Mouse (Mus musculus): ENCODE data around the gene Gpr4. TPM values are rescaled to one million over a fixed set of nuclear protein-coding genes. Genes with fewer than 3 reads are reported as not detected.

The Gpr4 gene
- polyA plus RNA-seq, 1 experiment: 0.70 TPM

DNA sequence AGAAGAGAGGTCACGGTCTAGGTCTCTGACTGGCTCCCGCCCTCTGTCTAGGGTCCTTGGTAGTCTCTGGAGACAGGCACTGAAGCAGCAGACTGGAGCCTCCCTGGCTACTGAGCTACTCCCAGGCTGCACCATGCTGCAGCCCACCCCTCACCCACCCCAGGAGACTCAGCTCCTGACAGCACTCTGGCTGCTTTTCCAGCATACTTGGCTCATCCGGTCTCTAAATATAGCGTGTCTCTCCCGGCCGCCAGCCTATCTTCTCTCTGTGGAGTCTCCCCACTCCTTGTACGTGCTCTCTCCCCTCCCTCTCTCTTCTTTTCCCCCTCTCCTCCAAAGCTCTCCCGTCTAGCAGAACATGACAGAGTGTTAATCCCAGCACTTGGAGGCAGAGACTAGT is 42.2 kb upstream of the Gpr4 start:
- no peak overlapping the region for H3K27ac ChIP-seq (ENCODE audit: control insufficient read depth, insufficient read depth, low read depth, low read length, poor library complexity)
- peaks cover 2% of the 10 kb centered on the region; the same call in 1 of the 2 replicates for H3K4me1 ChIP-seq (ENCODE audit: control insufficient read depth, insufficient read depth, low read length)
- H3K4me3 ChIP-seq (replicated peaks; ENCODE audit: control insufficient read depth, low read depth, low read length): no peak overlapping the region
- TF ChIP-seq POLR2A (IDR thresholded peaks at IDR 0.05; ENCODE audit: borderline replicate concordance, control insufficient read depth, low read depth, low read length) (no peak), CTCF (IDR thresholded peaks at IDR 0.05; ENCODE audit: control insufficient read depth, insufficient read depth, low read length) (no peak)
- WGBS: 70% methylated on average over 8 of the region's 8 CpGs

DNA sequence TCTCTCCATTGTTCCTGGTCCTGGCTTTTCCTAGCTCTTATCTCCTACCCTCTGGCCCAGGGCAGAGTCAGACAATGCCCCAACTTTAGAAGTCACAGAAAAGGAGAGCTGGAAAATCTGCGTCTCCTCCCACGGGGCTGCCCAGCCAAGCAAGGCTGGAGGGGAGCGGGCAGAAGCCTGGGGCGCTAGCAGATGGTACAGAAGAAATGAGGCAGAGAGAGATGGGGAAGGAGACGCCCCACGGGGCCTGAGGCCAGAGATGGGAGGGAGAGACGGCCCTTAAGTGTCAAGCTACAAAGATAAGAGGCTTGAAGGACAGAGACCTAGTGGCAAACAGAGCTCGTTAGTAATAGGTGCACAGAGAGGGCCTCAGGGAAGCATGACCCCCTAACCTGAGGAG is 40.5 kb upstream of the Gpr4 start:
- H3K4me1 ChIP-seq (ENCODE audit: control insufficient read depth, insufficient read depth, low read length): peaks cover 2% of the 10 kb centered on the region; the same call in 1 of the 2 replicates
- WGBS: 50% methylated on average over 8 of the region's 8 CpGs
- H3K4me3 ChIP-seq (replicated peaks; ENCODE audit: control insufficient read depth, low read depth, low read length): no peak overlapping the region
- H3K27ac ChIP-seq (ENCODE audit: control insufficient read depth, insufficient read depth, low read depth, low read length, poor library complexity): no peak overlapping the region
- TF ChIP-seq POLR2A (IDR thresholded peaks at IDR 0.05; ENCODE audit: borderline replicate concordance, control insufficient read depth, low read depth, low read length): no peak
- TF ChIP-seq CTCF (IDR thresholded peaks at IDR 0.05; ENCODE audit: control insufficient read depth, insufficient read depth, low read length): no peak

DNA sequence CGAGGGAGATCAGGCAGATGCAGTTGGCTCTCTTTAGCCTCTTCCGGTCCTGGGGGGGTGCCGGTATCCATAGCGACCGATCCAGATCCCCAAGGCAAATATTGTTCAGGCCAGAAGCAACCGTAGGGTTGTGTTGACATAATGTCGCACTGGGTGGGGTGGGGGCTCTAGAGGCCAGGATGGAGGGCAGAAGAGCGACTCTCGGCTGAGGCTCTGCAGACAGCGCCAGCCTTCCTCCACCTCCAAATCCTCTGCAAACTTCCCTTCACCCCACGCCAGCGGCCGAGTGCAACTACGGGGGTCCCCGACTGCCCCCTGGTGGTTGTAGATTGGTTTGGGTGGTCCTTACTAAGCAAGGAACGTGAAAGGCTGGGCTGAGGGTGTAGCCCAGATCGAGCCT is 39.5 kb upstream of the Gpr4 start:
- Histone ChIP-seq H3K27ac (ENCODE audit: control insufficient read depth, insufficient read depth, low read depth, low read length, poor library complexity) (no peak overlapping the region), H3K4me3 (replicated peaks; ENCODE audit: control insufficient read depth, low read depth, low read length) (no peak overlapping the region), H3K4me1 (ENCODE audit: control insufficient read depth, insufficient read depth, low read length) (peaks cover 2% of the 10 kb centered on the region; the same call in 1 of the 2 replicates)
- 5% methylated on average over 17 of the region's 17 CpGs for WGBS
- peak; percentile 65 for TF ChIP-seq CTCF (IDR thresholded peaks at IDR 0.05; ENCODE audit: control insufficient read depth, insufficient read depth, low read length)
- TF ChIP-seq POLR2A (IDR thresholded peaks at IDR 0.05; ENCODE audit: borderline replicate concordance, control insufficient read depth, low read depth, low read length): no peak

- Histone ChIP-seq H3K4me3 (replicated peaks; ENCODE audit: control insufficient read depth, low read depth, low read length) (no peak within 1 kb of the TSS), H3K27ac (ENCODE audit: control insufficient read depth, insufficient read depth, low read depth, low read length, poor library complexity) (no peak within 1 kb of the TSS), H3K4me1 (ENCODE audit: control insufficient read depth, insufficient read depth, low read length) (peaks cover 3% of the 10 kb centered on the region; the same call in 1 of the 2 replicates)
- 7% methylated on average over 30 of the region's 30 CpGs for WGBS
- TF ChIP-seq POLR2A (IDR thresholded peaks at IDR 0.05; ENCODE audit: borderline replicate concordance, control insufficient read depth, low read depth, low read length) (no peak), CTCF (IDR thresholded peaks at IDR 0.05; ENCODE audit: control insufficient read depth, insufficient read depth, low read length) (no peak)
These were observed 36.4 kb upstream of the Gpr4 start, which contains the start of gene Eml2 for GRCm38 (mm10) chr7:19175708-19176515. Gene Eml2, plus strand, starts transcription at chr7:19176421.

GRCm38 (mm10) chr7:19176516-19176947 is 35.8 kb upstream of the Gpr4 start:
- WGBS: 17% methylated on average over 15 of the region's 21 CpGs
- Histone ChIP-seq H3K4me1 (ENCODE audit: control insufficient read depth, insufficient read depth, low read length) (peaks cover 3% of the 10 kb centered on the region; the same call in 1 of the 2 replicates), H3K27ac (ENCODE audit: control insufficient read depth, insufficient read depth, low read depth, low read length, poor library complexity) (no peak overlapping the region), H3K4me3 (replicated peaks; ENCODE audit: control insufficient read depth, low read depth, low read length) (no peak overlapping the region)
- TF ChIP-seq POLR2A (IDR thresholded peaks at IDR 0.05; ENCODE audit: borderline replicate concordance, control insufficient read depth, low read depth, low read length) (no peak), CTCF (IDR thresholded peaks at IDR 0.05; ENCODE audit: control insufficient read depth, insufficient read depth, low read length) (no peak)

GRCm38 (mm10) chr7:19177216-19177615 is 35.1 kb upstream of the Gpr4 start:
- H3K4me1 ChIP-seq (ENCODE audit: control insufficient read depth, insufficient read depth, low read length): peaks cover 3% of the 10 kb centered on the region; the same call in 1 of the 2 replicates
- WGBS: 82% methylated on average over 7 of the region's 7 CpGs

GRCm38 (mm10) chr7:19178035-19178434 is 34.3 kb upstream of the Gpr4 start:
- peaks cover 3% of the 10 kb centered on the region; the same call in 1 of the 2 replicates for H3K4me1 ChIP-seq (ENCODE audit: control insufficient read depth, insufficient read depth, low read length)
- WGBS: 25% methylated on average over 18 of the region's 18 CpGs
- no peak overlapping the region for H3K4me3 ChIP-seq (replicated peaks; ENCODE audit: control insufficient read depth, low read depth, low read length)
- TF ChIP-seq POLR2A (IDR thresholded peaks at IDR 0.05; ENCODE audit: borderline replicate concordance, control insufficient read depth, low read depth, low read length) (no peak), CTCF (IDR thresholded peaks at IDR 0.05; ENCODE audit: control insufficient read depth, insufficient read depth, low read length) (no peak)
- no peak overlapping the region for H3K27ac ChIP-seq (ENCODE audit: control insufficient read depth, insufficient read depth, low read depth, low read length, poor library complexity)

More at GRCm38 (mm10) chr7:19177216-19177615, 35.1 kb upstream of the Gpr4 start:
- Histone ChIP-seq H3K4me3 (replicated peaks; ENCODE audit: control insufficient read depth, low read depth, low read length) (no peak overlapping the region), H3K27ac (ENCODE audit: control insufficient read depth, insufficient read depth, low read depth, low read length, poor library complexity) (no peak overlapping the region)
- TF ChIP-seq POLR2A (IDR thresholded peaks at IDR 0.05; ENCODE audit: borderline replicate concordance, control insufficient read depth, low read depth, low read length): no peak
- TF ChIP-seq CTCF (IDR thresholded peaks at IDR 0.05; ENCODE audit: control insufficient read depth, insufficient read depth, low read length): no peak

DNA sequence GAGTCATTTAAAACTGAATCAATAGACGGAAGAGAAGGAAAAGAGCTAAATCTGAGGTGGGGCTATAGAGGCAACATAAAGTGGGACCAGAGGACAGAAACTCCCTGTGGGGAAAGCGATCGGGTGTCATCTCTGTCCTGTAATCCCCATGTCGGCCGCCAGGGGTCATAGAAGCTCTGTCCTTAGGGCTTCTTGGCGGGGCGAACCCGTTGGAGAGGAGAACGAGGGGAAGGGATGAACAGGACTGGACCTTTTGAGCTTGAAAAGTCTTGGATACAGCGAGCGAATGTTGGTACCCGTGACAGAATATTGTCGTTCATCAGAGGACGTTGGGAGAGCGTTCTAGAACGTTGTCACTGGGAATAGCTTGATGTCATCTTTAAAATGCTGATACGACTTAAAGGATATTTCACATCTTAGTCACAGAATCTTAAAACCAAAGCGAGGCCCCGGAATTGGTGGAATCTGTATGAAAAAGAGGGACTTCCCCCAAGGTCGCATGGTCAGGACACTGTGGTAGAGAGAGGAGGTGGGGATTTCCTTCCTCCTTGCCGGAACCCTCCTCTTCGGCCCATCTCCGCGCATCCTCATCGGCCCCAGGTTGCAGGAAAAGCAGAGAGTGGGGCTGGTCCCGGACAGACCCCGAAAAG is 33.8 kb upstream of the Gpr4 start:
- peaks cover 3% of the 10 kb centered on the region; the same call in 1 of the 2 replicates for H3K4me1 ChIP-seq (ENCODE audit: control insufficient read depth, insufficient read depth, low read length)
- no peak overlapping the region for H3K4me3 ChIP-seq (replicated peaks; ENCODE audit: control insufficient read depth, low read depth, low read length)
- H3K27ac ChIP-seq (ENCODE audit: control insufficient read depth, insufficient read depth, low read depth, low read length, poor library complexity): no peak overlapping the region

More for the DNA sequence above, 33.8 kb upstream of the Gpr4 start:
- no peak for TF ChIP-seq POLR2A (IDR thresholded peaks at IDR 0.05; ENCODE audit: borderline replicate concordance, control insufficient read depth, low read depth, low read length)
- peak; percentile 79 for TF ChIP-seq CTCF (IDR thresholded peaks at IDR 0.05; ENCODE audit: control insufficient read depth, insufficient read depth, low read length)
- 4% methylated on average over 25 of the region's 27 CpGs for WGBS

All from bone marrow, adult 2 months (tissue).